Mouse (Mus musculus) retina, embryonic 14.5 days (tissue): ENCODE data around the gene Pcx.
A peak's percentile ranks its signal among the peaks of the same experiment; 100 is the strongest.
"Not testable (repeated sequence)": the region's sequence is repeated elsewhere in the genome, so short reads cannot be mapped to it uniquely, and the experiment has no call there.

Experiments
- DNase-seq: peaks from one replicate; pipeline ENCODE4 v3.0.0-alpha.2; 2015; ENCODE audit warnings: low spot score

Gene Pcx

DNA sequence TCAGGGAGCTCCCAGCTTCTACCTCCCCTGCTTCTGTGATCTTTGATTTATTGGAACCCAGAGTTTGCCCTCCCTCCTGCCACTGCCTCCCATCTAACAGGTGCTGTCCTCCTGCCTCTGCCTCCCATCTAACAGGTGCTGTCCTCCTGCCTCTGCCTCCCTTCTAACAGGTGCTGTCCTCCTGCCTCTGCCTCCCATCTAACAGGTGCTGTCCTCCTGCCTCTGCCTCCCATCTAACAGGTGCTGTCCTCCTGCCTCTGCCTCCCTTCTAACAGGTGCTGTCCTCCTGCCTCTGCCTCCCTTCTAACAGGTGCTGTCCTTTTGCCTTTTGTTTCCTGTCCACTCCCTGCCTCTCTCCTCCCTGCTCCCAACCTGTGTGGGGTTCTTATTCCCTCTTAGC lies 76.5 kb downstream of the Pcx start:
- not testable (repeated sequence) for DNase-seq

GRCm38 (mm10) chr19:4587426-4587825 lies 77.2 kb downstream of the Pcx start:
- DNase-seq = no peak

GRCm38 (mm10) chr19:4588430-4588829 lies 78.2 kb downstream of the Pcx start:
- DNase-seq = no peak

DNA sequence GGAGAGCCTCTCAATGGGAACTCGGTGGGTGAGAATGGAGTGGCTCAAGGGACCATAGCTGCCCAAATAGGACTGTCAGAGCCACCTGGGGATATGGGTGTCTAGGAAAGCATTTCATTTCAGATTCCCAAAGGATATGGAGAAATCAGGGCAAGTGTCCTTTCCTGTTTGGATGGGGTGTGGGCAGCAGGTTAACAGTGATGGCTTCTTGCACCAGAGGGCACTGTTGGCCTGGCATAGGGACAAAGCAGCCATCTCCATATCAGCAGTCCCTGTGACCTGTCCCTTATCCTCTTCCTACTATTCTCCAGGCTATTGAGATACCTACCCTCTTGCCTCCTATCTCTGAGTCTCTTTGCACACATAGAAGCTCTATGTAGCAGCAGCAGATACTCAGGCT lies 78.8 kb downstream of the Pcx start:
- peak; percentile 30 for DNase-seq

DNA sequence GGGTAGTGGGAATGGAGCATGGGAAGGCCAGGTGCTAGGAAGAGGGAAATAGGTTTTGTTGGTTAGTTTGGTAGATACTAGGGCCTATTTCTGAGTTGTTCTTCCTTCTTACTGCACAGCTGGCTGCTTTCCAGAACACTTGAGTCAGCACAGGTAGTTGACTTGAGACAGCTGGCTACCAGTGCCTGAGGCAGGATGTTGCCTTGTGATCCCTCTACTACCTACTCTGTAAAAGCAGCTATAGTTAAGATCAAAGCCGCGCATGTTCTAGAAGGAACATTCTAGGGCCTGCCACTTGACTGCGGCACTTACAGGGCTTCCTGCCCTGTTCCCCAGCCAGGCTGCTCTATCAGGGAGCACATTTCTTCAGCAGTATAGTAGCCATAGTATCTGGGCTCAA lies 79.8 kb downstream of the Pcx start:
- no peak for DNase-seq

DNA sequence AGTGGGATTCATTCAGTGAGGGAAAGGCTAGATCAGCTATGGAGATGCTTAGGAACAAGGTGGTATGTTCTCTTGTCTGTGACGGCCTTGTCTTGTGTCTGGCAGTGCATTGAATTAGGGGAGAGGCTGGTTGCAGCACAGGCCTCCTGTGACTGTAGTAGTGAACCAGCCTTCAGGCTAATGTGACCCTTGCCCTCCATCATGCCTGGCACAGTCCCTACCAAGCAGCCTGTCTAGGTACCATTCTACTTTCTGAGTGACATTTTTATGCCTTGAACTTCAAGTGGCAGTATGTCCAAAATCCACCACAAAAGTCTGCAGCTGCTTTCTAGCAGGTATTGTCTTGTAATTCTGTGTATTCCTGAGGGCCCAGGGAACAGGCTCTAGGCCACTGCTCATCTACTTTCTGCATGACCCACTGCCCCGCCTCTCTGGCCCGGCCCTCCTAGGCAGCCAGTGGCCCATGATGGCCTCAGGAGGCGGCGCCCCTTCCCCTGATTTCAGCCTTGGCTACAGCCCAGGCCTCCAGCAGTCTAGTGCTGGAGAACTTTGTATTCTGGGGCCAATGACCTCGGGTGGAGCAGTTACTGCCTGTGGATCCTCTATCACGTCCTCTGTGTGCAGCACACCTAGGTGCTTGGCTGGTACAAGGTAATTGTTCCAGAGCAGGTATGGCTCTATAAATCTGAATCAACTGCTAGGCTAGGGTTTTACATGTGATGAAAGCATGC lies 83.7 kb downstream of the Pcx start:
- no peak for DNase-seq

DNA sequence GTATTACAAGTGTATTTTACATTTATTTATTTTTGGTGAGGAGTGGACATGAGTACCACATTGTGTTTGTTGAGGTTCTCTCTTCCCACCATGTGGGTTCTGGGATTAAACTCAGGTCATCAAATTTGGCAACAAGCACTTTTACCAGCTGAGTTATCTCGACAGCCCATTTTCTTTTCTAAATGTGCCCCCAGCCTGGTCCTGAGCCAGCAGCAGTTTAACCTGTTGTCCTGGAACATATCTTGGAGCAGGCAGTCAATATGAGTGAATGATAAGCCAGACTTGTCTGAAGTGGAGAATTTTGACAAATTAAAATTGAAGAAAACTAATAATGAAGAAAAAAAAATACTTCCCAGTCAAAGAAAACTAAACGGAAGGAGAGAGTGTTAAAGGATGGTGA lies 85.8 kb downstream of the Pcx start:
- no peak for DNase-seq

GRCm38 (mm10) chr19:4602459-4602858 lies 92.2 kb downstream of the Pcx start:
- DNase-seq = no peak

- peak; percentile 60 for DNase-seq
Observed at GRCm38 (mm10) chr19:4603801-4604723, 93.8 kb downstream of the Pcx start.

DNA sequence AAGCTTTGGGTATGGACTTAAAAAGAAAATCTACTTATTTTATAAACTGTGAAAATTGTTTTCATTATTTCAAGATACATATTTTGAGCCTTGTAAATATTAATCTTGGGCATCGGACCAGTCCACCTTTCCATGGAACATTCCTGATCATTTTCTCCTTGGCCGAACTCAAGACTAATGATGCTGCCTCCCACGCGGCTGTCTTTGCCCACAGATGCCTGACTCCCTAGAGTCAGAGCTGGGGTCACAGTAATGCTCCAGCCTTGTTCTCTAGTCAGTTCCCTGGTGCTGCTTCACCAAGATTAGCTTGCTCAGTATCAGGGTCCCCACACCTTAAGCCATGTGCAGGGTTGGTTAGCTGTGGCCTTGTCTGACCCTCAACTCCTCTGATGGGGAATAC lies 95.4 kb downstream of the Pcx start:
- no peak for DNase-seq

DNA sequence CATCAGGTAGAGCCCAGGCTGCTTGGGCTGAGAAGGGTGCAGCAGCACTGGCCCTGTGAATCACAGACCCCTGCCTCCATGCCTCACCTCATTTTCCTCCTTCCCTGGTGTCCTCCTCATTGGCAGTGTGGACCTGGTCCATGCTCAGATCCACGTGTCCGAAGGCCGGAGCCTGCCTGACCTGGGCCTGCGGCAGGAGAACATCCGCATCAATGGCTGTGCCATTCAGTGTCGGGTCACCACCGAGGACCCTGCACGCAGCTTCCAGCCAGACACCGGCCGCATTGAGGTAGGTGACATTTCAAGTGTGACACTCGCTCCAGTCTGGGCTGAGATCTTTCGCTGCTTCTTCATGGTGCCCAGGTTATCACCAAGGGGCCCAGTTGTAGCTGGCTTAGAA lies 97.1 kb downstream of the Pcx start:
- DNase-seq = no peak

DNA sequence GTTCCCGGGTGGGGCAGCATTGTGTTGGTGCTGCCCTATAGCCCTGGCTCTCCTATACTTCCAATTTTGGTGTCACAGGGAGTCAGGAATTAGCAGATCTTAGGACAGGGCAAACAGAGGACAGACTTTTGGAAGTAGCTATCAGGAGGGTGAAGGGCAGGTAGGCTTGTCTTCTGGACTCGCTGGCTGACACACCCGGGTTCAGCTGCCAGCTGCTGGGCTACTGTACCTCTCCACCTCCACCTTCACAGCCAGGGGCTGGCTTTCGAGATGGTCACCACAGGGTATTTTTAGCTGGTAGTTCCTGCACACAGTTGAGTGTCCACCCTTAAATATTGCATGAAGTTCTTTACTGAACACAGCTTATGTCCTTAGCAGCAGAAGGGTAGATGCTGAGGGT lies 98.2 kb downstream of the Pcx start:
- no peak for DNase-seq

DNA sequence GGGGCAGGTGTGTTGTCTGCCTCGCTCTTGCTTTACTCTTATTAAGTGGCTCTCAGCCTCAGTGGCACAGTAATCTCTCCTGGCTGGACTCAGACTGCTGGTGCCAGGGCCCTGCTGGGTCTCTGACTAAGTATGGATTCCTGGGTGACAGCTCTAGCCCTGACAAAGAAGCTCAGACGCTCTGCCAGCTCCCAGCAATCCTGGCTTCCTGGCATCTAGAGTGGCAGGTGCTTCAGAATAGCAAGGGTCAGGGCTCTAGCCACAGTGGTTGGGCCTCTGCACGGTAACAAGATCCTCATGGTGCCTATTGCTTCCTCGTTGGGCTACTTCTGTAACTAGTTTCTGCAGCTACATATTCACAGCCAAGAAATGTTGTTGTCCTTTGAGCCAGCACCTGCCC lies 99.8 kb downstream of the Pcx start:
- no peak for DNase-seq

GRCm38 (mm10) chr19:4612181-4612961 lies 102.1 kb downstream of the Pcx start:
- no peak for DNase-seq

GRCm38 (mm10) chr19:4613464-4614304 lies 103.4 kb downstream of the Pcx start:
- no peak for DNase-seq

GRCm38 (mm10) chr19:4614305-4615150 lies 104.3 kb downstream of the Pcx start:
- peak; percentile 56 for DNase-seq

- peak; percentile 91 for DNase-seq
Observed at GRCm38 (mm10) chr19:4615151-4616093, 105.2 kb downstream of the Pcx start, which contains the start of gene Lrfn4. Gene Lrfn4 (minus strand): TSS chr19:4615667.

DNA sequence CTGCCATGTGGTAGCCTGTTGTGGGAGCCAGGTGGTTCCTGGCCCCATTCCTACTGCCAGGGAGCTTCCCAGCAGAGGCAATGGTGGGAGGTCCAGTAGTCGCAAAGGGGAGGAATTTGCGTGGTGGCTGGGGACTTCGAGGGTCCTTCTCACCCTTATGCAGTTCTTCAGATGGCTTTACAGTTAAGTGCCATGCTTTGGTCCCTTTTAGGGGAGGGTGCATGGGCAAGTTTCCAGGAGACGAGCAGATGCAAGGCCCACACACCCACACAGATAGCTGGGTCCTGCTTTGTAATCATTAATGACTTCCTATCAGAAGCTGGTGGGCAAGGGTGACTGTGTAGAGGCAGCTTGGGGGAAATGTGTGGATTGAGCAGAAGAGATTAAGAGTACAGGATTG lies 106.3 kb downstream of the Pcx start:
- no peak for DNase-seq

- DNase-seq = peak; percentile 69
Observed at GRCm38 (mm10) chr19:4618183-4618582, 107.9 kb downstream of the Pcx start.
